Mouse (Mus musculus) CD4-positive, CD25-positive, alpha-beta regulatory T cell, adult 2 months (primary cell): ENCODE measurements around the gene Ift46.
A peak's percentile ranks its signal among the peaks of the same experiment; 100 is the strongest.

ENCODE experiments used
- DNase-seq: peaks from one replicate; pipeline ENCODE4 v3.0.0-alpha.2; 2012; ENCODE audit warnings: low read depth, low spot score

Ift46 gene

DNA sequence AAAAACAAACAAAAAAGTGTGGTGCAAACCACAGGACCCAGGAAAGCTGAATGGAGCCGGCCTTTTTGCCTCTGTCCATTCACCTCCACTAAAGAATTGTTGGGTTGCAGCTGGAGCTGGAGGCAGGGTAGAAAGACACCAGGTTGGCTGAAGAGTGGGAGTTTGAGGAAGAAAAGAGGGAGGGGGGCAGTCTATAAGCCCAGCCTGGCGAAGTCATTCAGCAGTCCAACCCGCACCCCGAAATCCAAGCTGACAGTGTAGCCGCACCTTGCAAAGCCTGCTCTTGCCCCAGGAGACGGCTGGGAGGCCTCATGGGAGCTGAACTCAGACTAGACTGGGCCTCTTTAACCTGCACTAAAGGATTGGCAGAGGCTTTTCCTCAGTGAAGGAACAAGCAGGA, 31.8 kb upstream of the Ift46 start:
- DNase-seq, result no peak

GRCm38 (mm10) chr9:44736301-44736700, 31.4 kb upstream of the Ift46 start:
- no peak for DNase-seq

GRCm38 (mm10) chr9:44737240-44737949, 30.3 kb upstream of the Ift46 start:
- DNase-seq, result no peak

GRCm38 (mm10) chr9:44740663-44741192, 27.0 kb upstream of the Ift46 start:
- peak; percentile 34 for DNase-seq

DNA sequence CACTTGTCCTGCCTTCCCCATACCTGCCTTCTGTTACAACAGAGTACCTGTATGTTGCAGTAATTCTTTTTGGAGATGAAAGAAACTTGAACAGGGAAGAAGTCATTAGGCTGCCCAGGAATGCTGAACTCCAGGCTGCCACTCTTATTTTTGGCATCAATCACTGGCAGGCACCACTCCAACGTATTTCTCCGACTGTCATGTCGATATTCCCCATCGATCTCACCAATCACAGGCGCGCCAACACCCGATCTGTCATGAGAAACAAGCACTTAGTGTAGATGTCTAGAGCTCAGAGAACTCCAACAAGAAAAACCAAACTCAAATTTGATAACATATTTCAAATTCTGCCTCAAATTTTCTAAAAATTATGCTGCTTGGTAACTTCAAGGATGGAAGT, 22.3 kb upstream of the Ift46 start:
- DNase-seq, result no peak

DNA sequence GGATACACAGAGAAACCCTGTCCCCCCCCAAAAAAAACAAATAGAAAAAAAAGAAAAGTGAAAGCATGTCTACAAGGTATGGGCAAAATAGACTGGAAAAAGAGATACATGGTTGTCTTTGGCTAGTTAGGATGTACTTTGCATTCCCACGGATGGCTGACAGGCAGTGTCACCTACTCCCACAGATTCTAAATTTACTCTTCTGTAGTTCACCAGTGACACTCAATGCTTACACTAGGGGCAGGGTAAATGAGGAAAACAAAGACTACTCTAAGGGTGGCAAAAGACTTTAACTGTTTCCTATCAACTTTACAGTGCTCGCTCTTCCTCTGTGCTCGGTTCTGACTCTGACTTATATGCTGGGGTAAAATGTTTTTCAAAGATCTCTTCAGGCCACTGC, 21.0 kb upstream of the Ift46 start:
- no peak for DNase-seq

DNA sequence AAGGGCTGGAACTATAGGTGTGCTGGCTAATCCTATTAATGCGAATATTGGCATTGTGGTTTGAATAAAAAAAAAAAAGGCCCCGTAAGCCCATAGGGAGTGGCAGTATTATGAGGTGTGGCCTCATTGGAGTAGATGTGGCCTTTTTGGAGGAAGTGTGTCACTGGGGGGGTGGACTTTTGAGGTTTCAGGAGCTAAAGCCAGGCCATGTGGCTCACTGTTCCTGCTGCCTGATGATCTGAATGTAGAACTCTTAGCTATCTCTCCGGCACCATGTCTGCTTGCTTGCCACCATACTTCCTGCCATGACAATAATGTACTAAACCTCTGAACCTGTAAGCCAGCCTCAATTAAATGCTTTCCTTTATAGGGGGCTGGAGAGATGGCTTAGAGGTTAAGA, 20.4 kb upstream of the Ift46 start:
- DNase-seq, result no peak

DNA sequence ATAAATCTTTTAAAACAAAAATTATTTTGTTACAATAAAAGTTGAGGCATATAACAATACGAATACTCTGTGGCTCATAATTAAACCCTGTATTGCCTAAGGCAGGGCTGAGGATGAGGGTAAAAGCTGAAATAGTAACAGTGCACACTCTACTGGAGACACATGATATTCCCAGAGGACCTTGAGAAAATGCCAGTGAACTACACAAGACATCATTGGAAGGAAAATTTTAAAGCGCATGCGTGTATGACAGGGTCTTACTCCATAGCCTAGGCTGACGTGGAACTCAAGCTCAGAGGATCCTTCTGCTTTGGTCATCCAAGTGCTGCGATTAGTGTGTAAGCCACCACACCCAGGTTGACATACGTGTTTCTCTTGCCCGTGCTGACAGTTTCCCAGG, 19.2 kb upstream of the Ift46 start:
- no peak for DNase-seq

DNA sequence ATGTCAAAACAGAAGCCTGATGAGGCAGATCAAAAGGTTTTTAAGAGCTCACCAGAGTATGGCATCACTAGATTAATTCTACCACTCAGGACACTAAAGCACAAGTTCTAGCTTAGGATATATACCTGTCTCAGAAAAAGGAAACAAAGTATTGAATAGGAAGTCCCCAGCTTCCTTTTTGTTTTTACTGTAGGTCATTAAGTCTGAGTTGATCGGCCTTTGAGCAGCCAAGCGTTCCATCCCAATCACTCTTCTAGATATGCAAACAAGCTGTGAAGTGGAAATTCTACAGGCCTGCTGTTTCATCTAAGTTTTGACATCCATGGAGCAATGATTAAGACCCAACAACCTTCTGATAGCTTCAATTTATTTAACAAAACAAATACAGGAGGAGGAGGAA, 6.8 kb upstream of the Ift46 start:
- no peak for DNase-seq

- DNase-seq, result peak; percentile 16
These were observed 304 bp downstream of the Ift46 start for GRCm38 (mm10) chr9:44768029-44768394.

DNA sequence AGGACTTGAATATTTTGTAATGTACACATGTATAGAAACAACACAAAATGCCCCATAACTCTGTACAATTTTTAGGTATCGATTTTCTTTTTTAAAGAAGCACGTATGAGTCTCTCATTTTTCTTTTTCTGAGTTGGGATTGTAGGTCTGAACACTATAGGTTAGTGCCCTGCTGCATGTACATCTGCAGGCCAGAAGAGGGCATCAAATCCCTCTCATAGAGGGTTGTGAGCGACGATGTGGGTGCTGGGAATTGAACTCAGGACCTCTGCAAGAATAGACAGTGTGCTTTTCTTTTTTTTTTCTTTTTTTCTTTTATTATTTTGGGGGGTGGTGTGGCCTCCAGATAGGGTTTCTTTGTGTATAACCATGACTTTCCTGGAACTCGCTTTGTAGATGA, 3.7 kb downstream of the Ift46 start:
- peak; percentile 36 for DNase-seq

- no peak for DNase-seq
These were observed 4.7 kb downstream of the Ift46 start for GRCm38 (mm10) chr9:44772392-44772749.

DNA sequence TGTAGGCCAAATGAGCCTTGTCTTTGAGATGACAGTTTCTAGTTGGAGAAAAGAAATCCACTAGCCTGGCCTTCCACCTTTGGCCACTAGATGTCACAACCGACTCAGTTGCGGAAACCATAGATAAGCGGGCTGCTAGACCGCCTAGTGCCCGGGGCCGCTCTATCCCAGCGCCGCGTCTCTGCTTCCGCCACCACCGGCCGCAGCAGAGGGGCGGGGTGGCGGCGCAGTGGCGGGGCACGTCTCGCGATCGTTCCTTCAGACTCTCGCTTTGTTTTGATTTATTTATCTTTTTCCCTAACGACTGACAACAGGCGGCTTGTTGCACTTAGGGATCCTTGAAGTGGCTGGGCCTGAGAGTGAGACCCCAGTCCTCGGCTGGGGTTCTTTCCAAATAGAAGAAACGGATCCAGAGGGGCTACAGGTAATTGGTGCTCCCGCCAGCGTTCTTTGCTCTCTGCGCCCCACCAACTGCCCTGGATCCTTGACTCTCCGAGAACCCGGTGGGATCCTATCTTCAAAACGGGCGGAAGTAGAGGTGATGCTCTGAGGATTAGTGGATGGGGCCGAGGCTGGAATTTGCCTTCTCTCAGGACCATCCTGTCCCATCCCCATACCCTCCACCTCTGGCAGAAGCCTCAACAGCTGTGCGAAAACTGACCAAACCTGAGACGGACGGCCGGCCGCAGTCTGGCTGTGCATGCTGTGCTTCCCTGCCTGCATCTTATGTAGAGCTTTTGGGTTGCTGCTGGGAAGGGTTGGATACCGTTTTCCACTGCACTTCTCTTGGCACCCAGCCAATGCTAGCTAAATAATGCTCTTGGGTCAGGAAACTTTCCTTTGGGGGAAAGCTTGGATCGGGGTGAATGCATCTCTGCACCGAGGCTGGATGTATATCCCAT, 5.3 kb downstream of the Ift46 start:
- peak; percentile 97 for DNase-seq

GRCm38 (mm10) chr9:44792842-44793241, 25.1 kb downstream of the Ift46 start:
- no peak for DNase-seq

- no peak for DNase-seq
These were observed 30.6 kb downstream of the Ift46 start for GRCm38 (mm10) chr9:44798298-44798697.

DNA sequence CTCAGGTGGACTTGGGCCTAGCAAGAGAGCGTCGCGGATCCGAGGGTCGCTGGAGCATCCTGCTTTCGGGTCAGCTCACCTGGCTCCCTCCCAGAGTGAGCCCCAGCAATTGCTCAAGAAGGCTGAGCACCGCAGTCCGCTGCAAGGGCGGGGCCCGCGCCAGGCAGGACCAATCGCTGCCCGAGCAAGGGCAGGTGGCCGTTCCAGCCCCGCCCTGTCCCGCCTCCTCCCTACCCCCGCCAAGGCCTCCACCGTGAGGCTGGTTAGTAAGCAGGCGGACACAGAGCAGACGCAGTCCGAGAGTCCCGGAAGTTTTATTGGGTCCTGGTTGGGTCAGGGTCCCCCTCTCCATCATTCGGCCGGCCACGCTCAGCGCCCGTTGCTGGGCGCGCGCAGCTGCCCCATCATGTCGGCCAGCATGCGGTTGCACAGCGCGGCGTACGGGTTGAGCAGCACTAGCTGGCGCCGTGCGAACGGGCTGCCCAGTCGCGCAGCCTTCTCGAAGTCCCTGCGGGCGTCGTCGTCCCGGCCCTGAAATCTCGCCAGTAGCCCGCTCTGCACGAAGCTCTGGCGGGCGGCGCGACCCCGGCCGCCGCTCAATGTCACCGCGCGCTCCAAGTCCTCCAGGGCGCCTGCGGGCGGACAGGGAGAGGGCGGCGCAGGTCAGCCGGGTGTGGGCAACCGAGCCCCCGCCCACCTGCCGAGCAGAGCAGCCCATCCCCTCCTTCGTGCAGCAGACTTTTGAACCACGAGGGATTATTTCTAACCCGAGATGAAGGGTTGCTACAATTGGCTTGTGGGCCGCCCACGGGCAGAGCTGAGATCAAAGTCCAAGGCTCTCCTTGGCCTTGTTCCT, 31.6 kb downstream of the Ift46 start, which contains the start of gene Tmem25:
TSS of gene Tmem25 (minus strand) at position 206 of the 856 bp plus-strand sequence.
- DNase-seq, result peak; percentile 74

GRCm38 (mm10) chr9:44799958-44800324, 32.2 kb downstream of the Ift46 start:
- DNase-seq, result no peak

DNA sequence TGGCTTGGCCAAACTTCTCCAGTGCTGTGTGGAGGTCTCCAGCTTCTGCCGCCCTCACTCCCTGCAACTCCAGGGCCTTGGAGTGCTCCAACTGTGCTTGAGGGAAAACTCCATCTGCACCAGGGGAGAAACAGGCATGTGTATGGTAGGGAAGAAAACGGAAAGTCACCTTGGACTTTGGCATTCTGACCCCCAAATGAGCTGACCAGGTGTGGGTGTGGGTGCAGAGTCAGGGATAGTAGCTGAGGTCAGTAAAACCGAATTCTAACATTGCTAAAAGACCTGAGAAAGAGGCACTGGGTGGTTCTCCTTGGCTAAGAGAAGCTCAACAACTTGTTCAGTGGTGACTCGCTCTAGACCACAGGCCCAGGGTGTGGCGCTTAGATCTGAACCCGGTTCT, 34.0 kb downstream of the Ift46 start:
- DNase-seq, result no peak

- DNase-seq, result no peak
These were observed 35.2 kb downstream of the Ift46 start, which contains the start of gene Ttc36 for GRCm38 (mm10) chr9:44802808-44803450. Gene Ttc36 (minus strand): TSS chr9:44803072.

DNA sequence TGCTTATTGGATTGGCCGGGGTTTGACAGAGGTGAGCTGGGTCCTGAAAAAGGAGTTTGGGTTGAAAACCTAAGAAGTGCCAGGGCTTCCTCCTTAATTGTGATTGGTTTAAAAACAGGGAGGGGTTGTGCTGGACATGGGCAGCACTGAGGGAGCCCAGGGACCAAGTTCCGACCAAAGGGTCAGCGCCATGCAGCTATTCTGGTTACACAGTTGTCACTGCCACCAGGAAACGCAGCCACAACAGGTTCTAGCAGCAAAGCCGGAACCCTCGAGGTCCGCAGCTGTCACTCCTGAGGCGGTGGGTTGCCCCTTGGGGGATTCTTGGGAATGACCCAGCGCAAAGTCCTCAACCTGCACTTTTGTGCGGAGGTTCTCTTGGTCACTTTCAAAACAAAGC, 37.0 kb downstream of the Ift46 start:
- DNase-seq, result no peak

- DNase-seq, result no peak
These were observed 37.8 kb downstream of the Ift46 start for GRCm38 (mm10) chr9:44805536-44805935.
